Mouse (Mus musculus) forebrain, embryonic 12.5 days (tissue): ENCODE data around the gene Tmem39a. TPM values are rescaled to one million over a fixed set of nuclear protein-coding genes. Genes with fewer than 3 reads are reported as not detected.

ENCODE experiments used
- ATAC-seq: fragments of 200-750 bp; cut with Nextera tagmentation; 2 replicates; pipeline ENCODE4 v1.8.0; 2017; ENCODE audit warnings: moderate TSS enrichment; ENCODE audit not compliant: low FRiP score
- H3K27ac ChIP-seq: fragments of 300-500 bp; sonication (generic); 2 replicates; pipeline ENCODE4 v1.5.1; 2016; ENCODE audit warnings: mild to moderate bottlenecking
- H3K27me3 ChIP-seq: fragments of 300-500 bp; sonication (generic); 2 replicates; pipeline ENCODE4 v1.6.1; 2016; ENCODE audit warnings: mild to moderate bottlenecking
- H3K36me3 ChIP-seq: fragments of 300-500 bp; sonication (generic); replicated peaks from 2 replicates; pipeline ENCODE4 v1.6.1; 2016; ENCODE audit warnings: mild to moderate bottlenecking
- H3K4me1 ChIP-seq: fragments of 300-500 bp; sonication (generic); 2 replicates; pipeline ENCODE4 v1.6.1; 2016
- H3K4me2 ChIP-seq: fragments of 300-500 bp; sonication (generic); 2 replicates; pipeline ENCODE4 v1.6.1; 2016; ENCODE audit warnings: mild to moderate bottlenecking, moderate library complexity
- H3K4me3 ChIP-seq: fragments of 300-500 bp; sonication (generic); replicated peaks from 2 replicates; pipeline ENCODE4 v1.5.1; 2016; ENCODE audit warnings: mild to moderate bottlenecking
- H3K9ac ChIP-seq: fragments of 300-500 bp; sonication (generic); 2 replicates; pipeline ENCODE4 v1.6.1; 2016; ENCODE audit warnings: mild to moderate bottlenecking
- H3K9me3 ChIP-seq: fragments of 300-500 bp; sonication (generic); 2 replicates; pipeline ENCODE4 v1.6.1; 2016
- WGBS: fragments of 180-500 bp; shearing (Covaris S2); methylation state at CpG from one replicate; pipeline ENCODE4 v1.1.7; 2016; 5-methylcytosine and 5-hydroxymethylcytosine counted together
- polyA plus RNA-seq: library from polyadenylated mRNA; unstranded; fragments of >200 nt; fragmentation: Nextera tagmentation; extraction: Ambion mirVana; gene quantifications from 2 replicates; pipeline ENCODE4 v1.2.1, GENCODE M21; 2016

Tmem39a gene
- polyA plus RNA-seq, 1 experiment from 2014 or later: 70.5 TPM

DNA sequence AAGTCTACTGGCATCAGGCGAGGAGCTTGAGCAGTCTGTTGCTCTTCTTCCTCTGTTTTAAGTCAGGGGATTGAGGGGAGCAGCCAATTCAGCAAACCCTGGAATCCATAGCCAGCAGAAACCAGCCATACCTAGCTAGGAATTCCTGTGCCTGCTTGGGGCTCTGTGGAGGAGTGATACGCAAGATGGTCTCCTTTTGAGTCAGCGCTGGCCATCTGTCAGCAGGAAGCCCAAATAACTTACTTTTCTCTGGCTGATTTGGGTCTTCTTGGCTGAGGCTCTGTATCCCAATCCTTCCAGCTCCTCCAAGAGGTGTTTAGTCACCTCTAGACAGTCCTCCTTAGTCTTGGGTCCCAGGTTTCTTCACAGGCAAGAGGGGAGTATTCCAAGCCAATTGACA lies 2.5 kb upstream of the Tmem39a start:
- Histone ChIP-seq H3K4me1 (no peaks in the 10 kb centered on the region), H3K4me3 (no peak overlapping the region), H3K27ac (no peak overlapping the region), H3K4me2 (no peak overlapping the region), H3K36me3 (no peaks in the 10 kb centered on the region), H3K27me3 (peaks cover 58% of the 10 kb centered on the region), H3K9ac (no peak overlapping the region), H3K9me3 (no peaks in the 10 kb centered on the region)
- ATAC-seq: no peak
- 86% methylated on average over 3 of the region's 3 CpGs for WGBS

DNA sequence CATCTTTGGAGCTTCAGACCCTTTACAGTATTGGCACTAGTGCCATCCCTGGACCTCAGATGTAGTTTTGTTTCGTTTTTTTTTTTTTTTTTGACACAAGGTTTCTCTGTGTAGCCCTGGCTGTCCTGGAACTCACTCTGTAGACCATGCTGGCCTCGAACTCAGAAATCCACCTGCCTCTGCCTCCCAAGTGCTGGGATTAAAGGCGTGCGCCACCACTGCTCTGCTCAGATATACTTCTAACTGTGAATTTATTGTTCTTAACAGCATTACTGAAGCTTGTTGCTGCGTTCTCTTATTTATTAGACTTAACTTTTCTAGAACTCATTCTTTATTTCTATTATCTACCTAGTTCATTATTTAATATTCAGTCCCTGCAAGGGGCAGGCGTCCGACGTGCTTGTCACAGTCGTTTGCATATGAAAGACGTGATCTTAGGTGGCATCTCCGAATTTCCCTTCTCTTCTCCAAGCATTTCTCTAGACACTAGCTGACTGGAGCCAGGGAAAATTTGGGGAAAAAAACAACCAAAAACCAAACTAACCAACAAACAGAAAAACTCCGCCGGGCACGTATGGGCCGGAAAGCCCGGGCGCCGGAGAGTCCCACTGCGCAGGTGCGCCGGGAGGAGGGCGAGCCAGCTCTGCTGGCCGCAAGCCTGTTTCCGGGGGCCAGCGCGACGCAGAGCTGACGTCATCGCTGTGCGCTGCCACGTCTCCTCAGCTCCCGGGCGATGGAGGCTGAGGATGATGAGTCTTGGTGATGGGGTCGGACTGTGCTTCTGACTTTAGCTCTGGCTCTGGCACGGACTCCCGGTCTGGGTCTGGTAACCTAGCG lies 3.9 kb downstream of the Tmem39a start:
- peak; percentile 97 for ATAC-seq
- peaks cover 23% of the 10 kb centered on the region for H3K27me3 ChIP-seq
- H3K4me3 ChIP-seq: peak overlapping the region; percentile 78
- WGBS: 6% methylated on average over 37 of the region's 37 CpGs
- H3K4me1 ChIP-seq: peaks cover 11% of the 10 kb centered on the region
- no peaks in the 10 kb centered on the region for H3K9me3 ChIP-seq
- peak overlapping the region; percentile 57 for H3K4me2 ChIP-seq
- H3K27ac ChIP-seq: peak overlapping the region; percentile 75
- H3K36me3 ChIP-seq: peaks cover 17% of the 10 kb centered on the region
- peak overlapping the region; percentile 79 for H3K9ac ChIP-seq

DNA sequence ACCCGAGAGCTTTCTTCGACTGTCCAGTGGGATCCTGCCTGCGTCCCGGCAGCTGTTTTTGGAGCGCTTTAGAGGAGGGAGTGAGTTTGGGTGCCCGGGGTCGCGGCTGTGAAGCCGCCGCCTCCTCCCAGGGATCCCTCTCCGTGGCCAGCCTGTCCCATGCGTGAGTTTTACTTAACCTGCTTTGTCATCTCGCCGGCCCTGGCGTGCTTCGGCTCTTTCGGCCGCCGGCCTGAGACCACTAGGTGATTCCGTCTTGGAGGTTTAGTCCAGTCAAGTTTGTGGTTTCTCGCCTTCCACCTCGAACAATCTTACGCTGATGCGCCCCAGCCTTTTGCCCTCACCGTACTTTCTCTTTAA lies 4.5 kb downstream of the Tmem39a start:
- Histone ChIP-seq H3K36me3 (peaks cover 21% of the 10 kb centered on the region), H3K27ac (peak overlapping the region; percentile 63), H3K9ac (peak overlapping the region; percentile 79), H3K9me3 (no peaks in the 10 kb centered on the region), H3K4me1 (peaks cover 11% of the 10 kb centered on the region), H3K4me3 (peak overlapping the region; percentile 78), H3K27me3 (peaks cover 23% of the 10 kb centered on the region), H3K4me2 (peak overlapping the region; percentile 57)
- WGBS: under 1% methylated on average over 25 of the region's 25 CpGs
- no peak for ATAC-seq

DNA sequence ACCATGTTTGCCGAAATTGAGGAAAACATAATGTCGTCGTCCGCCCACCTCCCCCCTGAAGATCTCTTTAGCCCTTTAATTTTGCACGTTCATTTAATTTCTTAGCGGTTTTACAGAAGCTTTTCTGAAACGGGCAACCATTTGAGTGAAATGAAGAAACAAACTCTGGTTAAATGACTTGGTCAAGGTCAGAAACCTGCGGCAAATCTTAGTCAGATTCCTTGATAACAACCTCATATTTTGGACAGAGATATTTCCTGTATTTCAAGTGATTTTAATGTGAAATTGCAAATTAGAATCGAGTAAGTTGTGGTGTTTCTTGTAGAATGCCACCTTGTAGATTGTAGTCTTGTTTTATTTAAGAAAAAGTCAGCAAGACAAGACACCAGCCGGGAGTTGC lies 5.0 kb downstream of the Tmem39a start:
- peaks cover 21% of the 10 kb centered on the region for H3K27me3 ChIP-seq
- peaks cover 11% of the 10 kb centered on the region for H3K4me1 ChIP-seq
- H3K4me3 ChIP-seq: peak overlapping the region; percentile 78
- H3K9me3 ChIP-seq: no peaks in the 10 kb centered on the region
- peak overlapping the region; percentile 57 for H3K4me2 ChIP-seq
- 42% methylated on average over 10 of the region's 10 CpGs for WGBS
- no peak for ATAC-seq
- H3K36me3 ChIP-seq: peaks cover 27% of the 10 kb centered on the region
- peak overlapping the region; percentile 79 for H3K9ac ChIP-seq
- H3K27ac ChIP-seq: no peak overlapping the region

DNA sequence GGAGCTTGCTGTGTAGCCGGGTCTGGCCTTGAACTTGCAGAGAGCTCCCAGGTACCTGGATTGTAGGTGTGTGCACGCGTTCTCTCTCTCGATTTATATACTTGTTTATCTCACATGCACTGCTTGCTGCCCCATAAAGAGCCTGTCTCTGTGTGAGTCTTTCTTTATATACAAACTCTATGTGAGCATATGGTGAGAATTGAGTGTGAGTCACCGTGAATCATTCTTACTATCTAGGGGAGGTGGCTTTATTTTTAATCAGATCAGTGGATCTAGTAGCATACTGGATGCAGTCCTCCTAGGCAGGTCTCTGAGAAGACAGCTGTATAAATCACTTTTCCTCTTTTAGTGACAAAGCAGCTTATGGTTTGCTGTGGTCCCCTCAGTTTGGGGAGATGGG lies 9.7 kb downstream of the Tmem39a start:
- no peak overlapping the region for H3K27ac ChIP-seq
- no peaks in the 10 kb centered on the region for H3K27me3 ChIP-seq
- H3K4me2 ChIP-seq: no peak overlapping the region
- peaks cover 11% of the 10 kb centered on the region for H3K4me1 ChIP-seq
- H3K9ac ChIP-seq: no peak overlapping the region
- H3K36me3 ChIP-seq: peaks cover 65% of the 10 kb centered on the region
- no peaks in the 10 kb centered on the region for H3K9me3 ChIP-seq
- 97% methylated on average over 5 of the region's 5 CpGs for WGBS
- H3K4me3 ChIP-seq: no peak overlapping the region
- ATAC-seq: no peak

DNA sequence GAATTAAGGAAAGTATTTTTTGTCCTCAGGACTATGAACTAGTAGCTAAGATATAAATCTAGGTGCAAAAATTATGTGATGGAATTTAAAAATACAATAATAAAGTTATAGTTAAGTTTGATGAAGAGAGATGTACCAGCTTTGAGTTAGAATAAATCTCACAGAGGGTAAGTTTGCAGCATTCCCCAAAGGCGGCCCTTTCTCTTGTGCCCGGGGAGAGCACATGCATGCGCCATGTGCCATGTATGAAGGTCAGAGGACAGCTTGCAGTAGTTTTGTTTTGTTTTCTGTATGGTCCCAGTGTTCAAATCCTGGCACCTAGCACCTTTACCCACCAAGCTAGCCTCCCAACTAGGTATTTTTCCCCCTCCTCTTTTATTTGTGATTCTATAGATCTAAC lies 13.0 kb downstream of the Tmem39a start:
- Histone ChIP-seq H3K4me1 (no peaks in the 10 kb centered on the region), H3K4me2 (no peak overlapping the region), H3K9ac (no peak overlapping the region), H3K9me3 (no peaks in the 10 kb centered on the region), H3K36me3 (peaks cover 68% of the 10 kb centered on the region), H3K27ac (no peak overlapping the region), H3K27me3 (no peaks in the 10 kb centered on the region), H3K4me3 (no peak overlapping the region)
- no peak for ATAC-seq
- WGBS: 95% methylated on average over 3 of the region's 3 CpGs

DNA sequence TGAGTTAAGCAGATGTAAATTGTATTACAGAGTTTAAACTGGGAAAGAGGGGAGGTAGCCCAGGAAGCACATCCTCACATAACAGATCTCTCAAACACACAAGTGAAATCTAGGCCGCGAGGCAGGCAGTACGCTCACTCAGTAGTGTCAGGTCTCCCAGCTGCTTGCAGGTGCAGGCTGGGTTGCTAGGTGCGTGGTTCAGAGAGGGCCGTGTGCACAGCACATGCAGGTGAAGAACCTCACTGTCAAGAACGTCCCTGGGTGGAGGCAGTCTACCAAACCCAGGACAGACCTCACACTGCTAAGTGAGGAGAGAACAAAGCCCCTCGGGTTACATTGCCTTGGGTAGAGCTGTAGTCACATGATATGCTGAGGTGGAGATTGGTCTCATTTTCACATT lies 26.3 kb downstream of the Tmem39a start:
- H3K36me3 ChIP-seq: peaks cover 76% of the 10 kb centered on the region
- H3K27me3 ChIP-seq: no peaks in the 10 kb centered on the region
- no peak for ATAC-seq
- no peak overlapping the region for H3K27ac ChIP-seq
- no peaks in the 10 kb centered on the region for H3K9me3 ChIP-seq
- 94% methylated on average over 7 of the region's 7 CpGs for WGBS
- no peak overlapping the region for H3K4me3 ChIP-seq
- no peak overlapping the region for H3K4me2 ChIP-seq
- no peak overlapping the region for H3K9ac ChIP-seq
- no peaks in the 10 kb centered on the region for H3K4me1 ChIP-seq

DNA sequence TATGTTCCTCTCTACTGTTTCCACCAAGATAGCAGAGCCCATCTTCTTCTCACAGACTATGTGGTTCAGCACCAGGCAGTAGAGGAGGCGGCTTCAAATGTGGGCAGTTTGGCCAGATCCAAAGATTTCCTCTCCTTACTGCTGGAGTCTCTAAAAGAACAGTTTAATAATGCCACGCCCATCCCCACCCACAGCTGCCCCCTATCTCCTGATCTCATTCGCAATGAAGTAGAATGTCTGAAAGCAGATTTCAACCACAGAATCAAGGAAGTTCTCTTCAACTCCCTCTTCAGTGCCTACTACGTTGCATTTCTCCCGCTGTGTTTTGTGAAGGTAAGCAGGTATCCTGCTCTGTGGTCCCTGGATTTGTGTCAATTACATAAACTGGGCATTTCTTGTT lies 26.7 kb downstream of the Tmem39a start:
- ATAC-seq: no peak
- H3K27ac ChIP-seq: no peak overlapping the region
- H3K9ac ChIP-seq: no peak overlapping the region
- no peaks in the 10 kb centered on the region for H3K9me3 ChIP-seq
- H3K4me1 ChIP-seq: no peaks in the 10 kb centered on the region
- peaks cover 77% of the 10 kb centered on the region for H3K36me3 ChIP-seq
- no peaks in the 10 kb centered on the region for H3K27me3 ChIP-seq
- H3K4me2 ChIP-seq: no peak overlapping the region
- H3K4me3 ChIP-seq: no peak overlapping the region
- WGBS: 94% methylated on average over 5 of the region's 5 CpGs

DNA sequence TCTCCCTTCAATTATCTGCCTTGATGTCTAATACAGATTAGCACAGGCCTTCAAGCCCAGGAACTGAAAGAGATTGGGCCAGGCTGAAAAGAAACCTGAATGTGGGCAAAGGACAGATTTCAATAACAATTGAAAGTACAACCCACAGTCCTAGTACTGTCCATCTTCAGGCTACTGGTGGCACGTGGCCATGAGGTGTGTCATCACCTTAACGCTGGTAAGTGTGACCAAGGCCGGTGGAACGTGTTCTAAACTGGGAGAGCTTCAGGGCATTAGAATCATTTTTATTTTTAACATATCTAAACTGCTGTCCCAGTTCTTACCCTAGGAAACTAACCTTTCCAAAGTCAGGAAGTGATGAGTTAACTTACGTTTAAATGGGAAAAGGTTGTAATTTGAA lies 28.7 kb downstream of the Tmem39a start:
- ATAC-seq: no peak
- Histone ChIP-seq H3K27me3 (no peaks in the 10 kb centered on the region), H3K4me2 (no peak overlapping the region), H3K27ac (no peak overlapping the region), H3K36me3 (peaks cover 86% of the 10 kb centered on the region), H3K9ac (no peak overlapping the region), H3K4me3 (no peak overlapping the region), H3K9me3 (no peaks in the 10 kb centered on the region), H3K4me1 (no peaks in the 10 kb centered on the region)
- 92% methylated on average over 5 of the region's 5 CpGs for WGBS

DNA sequence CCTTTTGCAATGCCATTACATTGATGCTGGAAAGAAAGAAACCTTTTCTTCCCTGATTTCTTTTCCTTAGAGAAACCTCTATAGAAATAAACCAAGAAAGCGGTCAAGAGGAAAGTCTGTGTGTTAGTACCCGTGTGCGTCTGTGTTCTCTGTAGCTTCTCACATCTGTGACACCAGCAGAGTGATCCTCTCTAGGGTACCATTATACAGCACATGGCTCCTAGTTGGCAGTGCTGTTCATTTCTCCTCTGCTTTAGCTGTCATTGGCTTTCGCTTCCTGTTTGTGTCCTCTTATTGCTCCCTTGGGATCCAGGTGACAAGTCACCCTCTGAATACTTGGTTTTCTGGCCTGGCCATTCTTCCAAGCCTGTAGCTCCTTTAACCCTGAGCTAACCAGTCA lies 29.1 kb downstream of the Tmem39a start:
- WGBS: 87% methylated on average over 4 of the region's 4 CpGs
- no peaks in the 10 kb centered on the region for H3K4me1 ChIP-seq
- H3K27me3 ChIP-seq: no peaks in the 10 kb centered on the region
- H3K4me2 ChIP-seq: no peak overlapping the region
- ATAC-seq: no peak
- H3K9ac ChIP-seq: no peak overlapping the region
- H3K27ac ChIP-seq: no peak overlapping the region
- H3K36me3 ChIP-seq: peaks cover 85% of the 10 kb centered on the region
- H3K4me3 ChIP-seq: no peak overlapping the region
- H3K9me3 ChIP-seq: no peaks in the 10 kb centered on the region

DNA sequence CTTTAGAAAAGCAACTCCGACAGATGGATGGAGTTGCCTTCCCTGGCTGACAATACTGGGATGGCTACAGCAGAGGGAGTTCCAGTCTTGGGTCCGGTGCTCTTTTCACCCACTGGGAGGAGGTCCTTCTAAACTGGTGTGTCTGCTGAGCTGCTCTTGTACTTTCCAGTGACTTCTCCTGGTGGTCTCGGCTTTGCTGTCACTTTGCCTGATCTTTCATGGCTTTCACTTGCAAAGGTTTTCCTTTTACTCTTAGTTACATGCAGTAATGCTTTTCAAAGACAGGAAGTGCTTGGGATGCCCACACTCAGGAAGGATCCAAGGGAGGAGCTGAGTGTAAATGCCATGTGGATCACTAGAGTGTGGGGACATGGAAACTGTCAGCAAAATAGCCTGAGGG lies 33.0 kb downstream of the Tmem39a start:
- H3K27me3 ChIP-seq: no peaks in the 10 kb centered on the region
- WGBS: 87% methylated on average over 3 of the region's 3 CpGs
- ATAC-seq: no peak
- no peak overlapping the region for H3K9ac ChIP-seq
- H3K27ac ChIP-seq: no peak overlapping the region
- no peak overlapping the region for H3K4me3 ChIP-seq
- no peaks in the 10 kb centered on the region for H3K4me1 ChIP-seq
- H3K9me3 ChIP-seq: no peaks in the 10 kb centered on the region
- H3K36me3 ChIP-seq: peaks cover 63% of the 10 kb centered on the region
- H3K4me2 ChIP-seq: no peak overlapping the region

DNA sequence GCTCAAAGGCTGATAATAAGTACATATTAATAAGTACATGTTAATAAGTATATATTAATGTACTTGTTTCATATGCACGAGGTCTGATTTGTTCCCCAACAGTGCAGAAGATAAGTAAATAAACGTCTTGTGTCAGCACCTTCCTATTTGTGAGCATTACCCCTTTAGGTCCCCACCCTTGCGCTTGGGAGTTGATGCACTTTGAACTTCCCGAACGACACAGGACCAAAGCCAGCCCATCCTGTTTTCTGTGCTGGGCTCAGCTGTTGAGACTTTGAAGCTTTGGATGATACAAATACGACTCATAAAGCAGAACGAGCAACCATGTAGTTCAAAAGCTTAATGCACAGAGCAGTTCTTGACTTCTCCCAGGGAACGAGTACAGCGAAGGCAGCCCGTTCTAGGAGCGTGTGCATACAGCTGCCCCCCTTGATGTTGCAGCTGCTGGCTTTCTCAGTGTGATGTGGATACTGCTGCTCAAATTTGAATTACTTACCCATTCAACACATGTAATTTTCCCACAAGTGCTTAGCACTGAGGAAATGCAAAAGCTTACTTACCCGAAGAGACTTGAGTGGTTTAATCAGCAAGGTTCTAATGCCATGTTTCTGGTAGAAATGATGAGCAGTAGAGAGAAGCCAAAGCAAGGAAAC lies 33.7 kb downstream of the Tmem39a start:
- Histone ChIP-seq H3K36me3 (peaks cover 57% of the 10 kb centered on the region), H3K27me3 (no peaks in the 10 kb centered on the region), H3K4me1 (no peaks in the 10 kb centered on the region), H3K9me3 (no peaks in the 10 kb centered on the region), H3K4me3 (no peak overlapping the region), H3K9ac (no peak overlapping the region), H3K27ac (no peak overlapping the region), H3K4me2 (no peak overlapping the region)
- ATAC-seq: no peak
- 81% methylated on average over 12 of the region's 12 CpGs for WGBS

DNA sequence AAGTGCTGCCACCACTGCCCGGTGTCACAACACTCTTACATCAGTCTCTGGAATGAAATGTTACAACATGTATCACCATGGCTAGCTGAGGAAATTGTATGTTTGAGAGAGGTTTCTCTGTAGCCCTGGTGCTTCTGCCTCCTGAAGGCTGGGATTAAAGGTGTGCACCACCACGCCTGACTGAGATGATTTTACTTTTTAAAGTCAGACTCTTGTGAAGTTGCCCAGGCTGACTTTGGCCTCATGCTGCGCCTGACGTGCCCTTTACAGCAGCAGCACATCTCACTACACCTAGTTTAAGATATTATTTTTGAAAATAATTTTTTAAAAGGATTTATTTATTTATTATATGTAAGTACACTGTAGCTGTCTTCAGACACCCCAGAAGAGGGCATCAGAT lies 34.4 kb downstream of the Tmem39a start:
- H3K9ac ChIP-seq: no peak overlapping the region
- no peak for ATAC-seq
- no peak overlapping the region for H3K27ac ChIP-seq
- H3K36me3 ChIP-seq: peaks cover 49% of the 10 kb centered on the region
- 89% methylated on average over 4 of the region's 4 CpGs for WGBS
- H3K4me1 ChIP-seq: no peaks in the 10 kb centered on the region
- no peaks in the 10 kb centered on the region for H3K9me3 ChIP-seq
- no peak overlapping the region for H3K4me3 ChIP-seq
- H3K27me3 ChIP-seq: no peaks in the 10 kb centered on the region
- H3K4me2 ChIP-seq: no peak overlapping the region
